Mouse (Mus musculus) gastrocnemius, postnatal 14 days (tissue): Measurements from ENCODE around the gene Phykpl. TPM values are rescaled to one million over a fixed set of nuclear protein-coding genes. Genes with fewer than 3 reads are reported as not detected.

Experiments used
- DNase-seq: peaks from one replicate; pipeline ENCODE4 v3.0.0; 2021; ENCODE audit warnings: mixed read lengths
- intact Hi-C: fragments of 180-260 bp; cut with DNase I; formaldehyde crosslinking; loops from one replicate; pipeline ENCODE4 v1.15.1; 2025; ENCODE audit warnings: low total_unique reads
- long read RNA-seq, 2 experiments: library from polyadenylated mRNA; stranded (forward); transcript quantifications; one replicate each; pipeline ENCODE4 v2.0.0; 2021
- total RNA-seq, 2 experiments: library from RNA; stranded (reverse); gene quantifications; 2 replicates each; pipeline ENCODE4 v1.2.3; 2021

The Phykpl gene
- total RNA-seq: 10 to 100 TPM; 18.1 to 21.5 TPM
- long read RNA-seq, experiment 1, transcript Phykpl-206 (13 exons, 3,116 nt): major isoform, 23 of 31 reads
- long read RNA-seq, experiment 1, partial matches to known transcripts: 4 of 31 reads
- long read RNA-seq, experiment 1, other reads (novel, unspliced or antisense): 2 of 31 reads
- long read RNA-seq, experiment 2, transcript Phykpl-206 (13 exons, 3,116 nt): major isoform, 35 of 42 reads
- long read RNA-seq, experiment 2, partial matches to known transcripts: 2 of 42 reads
- long read RNA-seq, experiment 2, other reads (novel, unspliced or antisense): 5 of 42 reads

DNA sequence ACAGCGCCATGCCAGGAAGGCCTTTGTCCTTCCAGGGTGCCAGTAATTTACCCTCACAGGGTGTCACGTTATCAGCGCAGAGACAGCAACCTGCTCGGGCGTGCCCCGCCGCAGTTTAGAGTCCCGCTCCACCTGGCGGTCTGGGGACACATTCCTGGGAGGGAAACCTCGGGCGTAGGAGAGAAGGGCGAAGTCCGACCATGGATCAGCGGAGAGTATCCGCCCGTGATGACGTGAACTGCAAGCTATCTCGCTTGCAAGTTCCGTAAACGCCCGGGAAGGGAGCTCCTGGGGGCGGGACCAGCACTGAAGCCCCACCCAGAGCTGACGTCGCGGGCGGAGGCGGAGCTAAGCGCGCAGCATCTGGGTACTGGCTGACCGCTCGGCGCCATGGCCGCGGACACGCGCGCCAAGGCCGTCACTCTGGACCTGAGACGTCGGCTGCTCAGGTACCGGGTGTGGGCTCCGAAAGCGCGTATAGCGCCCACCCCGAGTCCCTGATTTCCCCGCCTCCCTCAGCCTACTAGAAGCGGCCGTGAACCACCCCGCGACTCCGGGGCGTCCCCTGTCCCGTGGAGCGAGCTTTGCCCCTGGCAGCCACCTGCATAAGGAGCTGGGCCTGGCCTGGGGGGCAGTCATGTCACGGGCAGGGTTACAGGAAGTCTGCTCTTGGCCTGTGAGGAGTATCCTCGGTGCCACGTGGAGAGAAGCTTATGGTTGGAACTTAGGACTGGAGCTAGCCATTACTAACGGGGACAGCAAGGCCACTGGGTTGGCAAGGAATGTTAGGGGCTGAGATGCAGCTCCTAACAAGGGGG, at the start of gene Phykpl:
TSS of gene Phykpl (plus strand) at position 327 of the 818 bp plus-strand sequence.
- peak; percentile 96 for DNase-seq
- intact Hi-C loops: no loop called here

DNA sequence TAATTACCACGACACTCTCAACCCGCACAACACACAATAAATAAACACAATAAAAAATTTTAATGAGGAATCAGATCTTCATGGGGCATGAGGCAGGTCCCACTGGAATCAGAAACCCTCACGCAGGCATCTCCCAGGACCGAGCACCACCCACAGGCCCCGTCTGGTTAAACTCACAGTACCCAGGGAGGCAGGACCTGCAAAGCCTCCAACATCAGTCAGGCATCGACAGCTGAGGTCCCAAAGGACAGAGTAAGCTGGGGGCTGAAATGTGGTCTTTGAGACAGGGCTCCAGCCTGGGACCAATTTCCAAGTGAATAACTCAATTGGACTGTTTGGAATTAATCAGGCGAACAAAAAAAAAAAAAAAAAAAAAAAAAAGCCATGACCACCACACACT, 46.2 kb upstream of the Phykpl start:
- no peak for DNase-seq
- intact Hi-C loops: loop anchor here (5.0 to 10.0 kb wide), 2 partner anchors 91 to 214 kb away; no protein-coding TSS in a partner anchor

DNA sequence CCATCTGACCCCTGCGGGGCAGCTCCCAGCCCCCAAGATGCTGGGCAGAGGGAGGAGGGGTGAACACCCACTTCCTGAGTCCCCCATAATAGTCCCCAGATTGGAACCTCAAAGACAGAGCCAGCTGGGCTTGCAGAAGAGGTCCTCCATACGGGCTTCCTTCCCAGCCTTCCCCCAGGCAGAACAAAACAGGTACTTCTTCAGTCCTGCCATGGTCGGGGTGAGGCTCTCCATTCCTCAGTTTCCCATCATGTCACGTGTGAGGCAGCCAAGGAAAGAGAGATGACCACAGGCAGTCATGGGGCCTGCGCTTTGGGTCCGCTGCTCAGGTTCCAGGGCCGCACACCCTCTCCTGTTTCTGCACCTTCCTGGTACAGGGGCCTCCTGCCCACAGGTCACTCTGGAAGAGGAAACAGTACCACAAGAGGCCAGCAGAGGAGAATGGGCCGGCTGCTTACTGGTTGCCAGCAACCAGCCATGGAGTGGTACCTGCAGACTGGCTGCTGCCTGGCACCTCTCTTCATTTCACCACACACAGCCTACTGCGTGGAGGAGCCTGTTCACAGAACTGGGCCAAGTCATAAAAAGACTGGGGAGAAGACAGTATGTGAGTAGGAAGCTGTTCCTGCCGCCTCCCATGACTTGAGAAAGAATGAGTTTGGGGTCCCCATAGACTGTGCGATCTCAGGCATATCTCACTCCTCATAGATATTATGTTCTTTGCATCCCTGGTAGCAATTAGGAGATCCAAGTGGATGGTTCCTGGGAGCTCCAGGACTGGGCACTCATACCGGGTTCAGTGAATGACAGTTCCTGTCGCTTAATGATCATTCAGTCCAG, 45.4 kb upstream of the Phykpl start:
- intact Hi-C loops: loop anchor here (5.0 to 10.0 kb wide), 2 partner anchors 92 to 214 kb away; no protein-coding TSS in a partner anchor
- DNase-seq: no peak

DNA sequence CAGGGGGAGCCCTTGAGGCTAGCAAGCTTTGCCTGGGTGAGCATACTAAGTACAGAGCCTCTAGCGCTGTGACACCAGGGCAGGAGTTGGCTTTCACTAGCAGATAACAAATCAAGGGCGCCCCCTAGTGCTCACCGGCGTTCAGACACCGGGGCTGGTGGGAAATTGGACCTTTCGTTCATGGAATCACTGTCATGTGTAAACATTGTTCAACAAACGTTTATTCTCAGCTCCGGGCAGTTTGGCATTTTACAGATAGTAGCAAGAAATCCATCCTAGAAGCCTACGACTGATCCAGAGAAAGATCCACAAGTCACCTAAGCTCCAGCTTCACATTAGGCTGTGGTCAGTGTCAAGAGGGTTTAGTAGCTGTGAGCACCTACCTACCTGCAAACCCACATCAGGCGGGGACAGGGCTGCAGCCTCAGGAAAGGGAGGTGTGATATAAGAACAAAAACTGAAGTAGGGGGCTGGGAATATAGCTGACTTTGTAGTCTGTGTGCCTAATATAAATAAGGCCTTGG, 44.7 kb upstream of the Phykpl start:
- peak; percentile 95 for DNase-seq
- intact Hi-C loops: loop anchor here (5.0 to 10.0 kb wide), 2 partner anchors 93 to 215 kb away; no protein-coding TSS in a partner anchor

DNA sequence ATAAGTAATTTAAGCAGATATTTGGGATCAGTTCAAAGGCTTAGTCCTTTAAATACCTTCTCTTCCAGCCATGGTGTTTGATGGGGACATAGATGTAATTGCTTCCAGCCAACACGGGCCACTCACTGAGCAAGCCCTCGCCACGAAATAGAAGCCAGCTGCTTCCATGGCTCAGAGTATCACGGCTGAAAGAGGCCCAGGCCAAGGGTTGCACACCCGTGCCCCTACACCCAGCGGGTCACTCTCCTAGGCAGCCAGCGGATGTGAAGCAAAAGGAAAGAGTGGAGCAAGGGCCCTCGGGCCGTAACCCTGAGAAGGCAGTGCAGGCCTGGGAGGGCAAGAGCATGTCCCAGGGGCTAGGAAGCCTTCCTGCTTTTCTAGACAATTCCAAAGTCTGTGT, 42.1 kb upstream of the Phykpl start:
- no peak for DNase-seq
- intact Hi-C loops: no loop called here

DNA sequence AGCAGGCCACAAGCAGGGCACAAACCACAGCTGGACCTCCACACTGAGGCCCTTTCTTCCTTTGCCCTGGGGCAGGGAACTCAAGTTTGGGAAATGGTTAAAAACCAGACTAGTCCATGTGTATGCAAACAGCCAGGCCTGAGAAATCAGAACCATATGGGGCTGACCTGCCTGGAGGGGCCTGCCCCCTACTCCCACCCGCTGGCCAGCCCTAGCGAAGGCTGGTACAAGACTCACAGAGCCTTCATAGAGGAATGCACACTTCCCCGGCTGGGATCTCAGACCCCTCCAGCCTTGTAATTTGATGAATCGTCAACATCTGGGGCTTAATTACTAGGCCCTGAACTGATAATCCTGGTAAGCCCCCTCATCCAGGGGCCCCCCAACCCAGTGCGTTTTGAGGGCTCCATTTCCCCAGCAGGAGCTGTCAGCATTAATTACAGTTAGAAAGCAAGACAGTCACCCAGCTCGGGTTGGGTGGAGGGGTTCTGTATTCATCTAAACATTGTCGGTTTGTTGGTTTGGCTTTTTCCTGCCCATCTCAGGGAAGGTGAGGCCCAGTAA, 41.0 kb upstream of the Phykpl start:
- intact Hi-C loops: no loop called here

DNA sequence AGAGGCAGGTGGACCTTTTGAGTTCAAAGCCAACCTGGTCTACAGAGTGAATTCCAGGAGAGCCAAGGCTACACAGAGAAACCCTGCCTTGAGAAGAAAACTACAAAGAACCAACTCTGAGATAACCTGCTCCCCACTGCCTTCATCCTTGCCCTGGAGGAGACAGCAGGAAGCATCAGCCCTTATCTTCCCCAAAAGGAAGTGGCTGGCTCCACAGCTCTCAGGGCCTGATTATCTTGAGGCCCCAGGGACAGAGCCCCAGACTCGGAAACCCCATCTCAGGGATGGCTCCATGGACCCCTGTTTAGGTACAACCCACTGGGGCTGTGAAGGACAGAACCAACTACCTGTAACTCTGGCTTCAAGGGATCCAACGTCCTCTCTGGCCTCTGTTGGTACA, 40.1 kb upstream of the Phykpl start:
- DNase-seq: no peak
- intact Hi-C loops: no loop called here

More for the DNA sequence above, 41.0 kb upstream of the Phykpl start:
- DNase-seq: no peak

DNA sequence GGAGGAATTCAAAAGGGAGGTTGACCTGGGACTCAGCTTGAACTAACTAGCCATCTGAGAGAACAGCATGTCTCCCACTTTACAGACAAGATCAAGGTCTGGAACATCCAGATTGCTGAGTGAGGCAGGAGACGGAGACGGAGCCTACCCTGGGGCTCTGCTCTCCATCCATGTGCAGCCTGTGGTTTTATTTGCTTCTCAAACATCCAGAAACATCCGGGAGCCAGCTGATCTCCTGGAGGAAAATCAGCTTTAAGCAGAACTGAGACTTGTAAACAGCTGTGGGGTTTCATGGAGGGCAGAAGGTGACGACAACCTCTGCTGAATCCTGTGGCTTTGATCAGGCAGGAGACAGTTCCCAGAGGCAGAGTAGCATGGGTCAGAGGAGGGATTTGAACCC, 38.7 kb upstream of the Phykpl start:
- intact Hi-C loops: no loop called here
- no peak for DNase-seq

DNA sequence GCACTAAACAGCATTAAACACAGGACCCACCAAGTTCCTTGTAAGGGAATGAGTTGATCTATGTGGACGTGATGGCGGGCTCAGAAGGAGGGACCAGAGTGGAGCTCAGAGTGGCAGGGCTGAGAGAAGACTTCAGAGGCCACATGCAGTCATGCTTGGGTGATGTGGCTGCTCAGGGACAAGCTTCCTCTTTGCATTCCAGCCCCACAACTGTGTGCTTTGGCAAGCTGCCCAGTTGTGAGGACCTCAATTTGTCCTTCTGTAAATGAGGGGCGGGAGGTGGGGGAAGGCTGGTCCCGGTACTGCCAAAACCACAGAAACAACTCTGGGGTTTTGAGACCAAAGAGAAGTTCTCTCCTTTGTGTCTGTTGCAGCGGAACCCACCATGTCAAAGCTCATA, 33.3 kb upstream of the Phykpl start:
- no peak for DNase-seq
- intact Hi-C loops: no loop called here

DNA sequence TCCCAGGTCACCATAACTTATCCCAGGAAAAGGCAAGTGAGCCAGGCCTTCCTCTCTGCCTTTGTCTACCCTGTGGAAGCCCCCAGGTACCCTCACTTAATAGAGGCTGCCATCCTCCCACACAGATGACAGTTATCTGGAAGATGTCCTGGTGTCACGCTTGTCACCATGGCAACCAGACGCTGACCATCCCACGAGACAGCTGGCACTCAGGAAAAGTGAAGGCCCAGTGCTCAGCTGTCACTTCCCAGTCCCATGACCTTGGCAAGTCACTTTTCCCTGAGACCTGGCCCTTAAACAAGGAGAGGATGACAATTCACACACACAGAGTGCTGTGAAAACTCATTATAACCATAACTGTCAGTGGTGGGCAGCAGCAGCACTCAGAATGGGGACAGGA, 32.5 kb upstream of the Phykpl start:
- intact Hi-C loops: no loop called here
- DNase-seq: no peak

DNA sequence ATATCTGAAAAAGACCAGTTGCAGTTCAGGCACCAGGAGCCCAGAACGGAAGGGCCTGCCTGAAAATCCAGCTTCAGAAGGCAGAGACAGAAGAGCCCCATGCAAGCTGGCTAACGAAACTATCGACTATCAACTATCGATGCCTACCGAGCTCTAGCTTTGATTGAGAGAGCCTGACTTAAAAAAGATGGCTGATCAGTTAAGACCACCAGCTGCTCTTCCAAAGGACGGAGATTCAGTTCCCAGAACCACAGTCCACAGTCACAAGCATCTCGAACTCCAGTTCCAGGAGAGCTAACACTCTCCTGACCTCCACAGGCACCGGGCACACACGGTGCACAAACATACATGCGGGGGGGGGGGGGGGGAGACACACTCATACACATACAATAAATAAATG, 30.0 kb upstream of the Phykpl start:
- DNase-seq: no peak
- intact Hi-C loops: no loop called here

DNA sequence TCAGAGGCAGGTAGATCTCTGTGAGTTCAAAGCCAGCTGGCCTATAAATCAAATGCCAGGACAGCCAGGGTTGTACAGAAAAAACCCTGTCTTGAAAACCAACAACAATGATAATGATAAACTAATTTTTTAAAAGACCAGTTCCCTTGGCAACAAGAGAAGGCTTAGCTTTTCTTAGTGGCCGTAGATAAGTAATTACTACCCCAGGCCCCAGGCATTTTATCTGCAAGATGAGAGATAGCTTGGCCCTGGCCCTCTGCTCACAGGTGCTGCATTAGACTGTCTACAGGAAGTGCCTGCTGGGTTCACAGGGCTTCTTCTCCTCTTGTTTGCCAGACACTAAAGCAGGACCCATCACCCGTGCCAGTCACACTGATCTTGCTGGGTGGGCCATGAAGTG, 29.5 kb upstream of the Phykpl start:
- DNase-seq: no peak
- intact Hi-C loops: no loop called here

DNA sequence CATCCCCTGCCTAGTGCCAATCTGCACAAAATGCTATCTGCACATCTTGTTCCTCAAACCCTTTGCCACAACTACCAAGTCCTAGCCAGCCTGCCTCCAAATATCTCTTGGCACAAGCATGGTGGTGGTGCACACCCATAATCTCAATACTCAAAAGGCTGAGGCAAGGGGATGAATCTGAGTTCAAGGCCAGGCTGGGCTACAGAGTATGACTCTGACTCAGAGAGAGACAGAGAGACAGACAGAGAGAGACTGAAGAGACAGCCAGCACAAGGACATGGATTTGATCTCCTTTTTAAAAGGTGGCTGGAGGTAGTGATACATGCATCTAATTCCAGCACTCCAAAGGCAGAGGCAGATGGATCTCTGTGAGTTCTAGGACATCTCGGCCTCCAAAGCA, 21.3 kb upstream of the Phykpl start:
- no peak for DNase-seq
- intact Hi-C loops: no loop called here

DNA sequence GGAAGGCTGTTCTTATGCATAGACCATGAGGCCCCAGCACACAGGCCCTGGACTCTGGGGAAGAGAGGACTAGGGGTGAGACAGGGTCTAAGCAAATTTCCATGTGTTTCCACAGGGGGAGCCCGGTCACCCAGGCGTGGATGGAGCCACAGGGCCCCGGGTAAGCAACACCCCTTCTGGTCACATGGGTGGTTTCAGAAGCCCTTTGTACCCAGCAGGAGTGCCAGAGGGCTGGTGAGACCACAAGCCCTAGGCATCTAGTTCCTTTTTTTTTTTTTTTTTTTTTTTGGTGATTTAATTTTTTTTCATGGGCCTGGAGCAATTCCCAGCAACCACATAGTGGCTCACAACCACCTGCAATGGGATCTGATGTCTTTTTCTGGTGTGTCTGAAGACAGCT, 19.5 kb upstream of the Phykpl start:
- intact Hi-C loops: no loop called here
- DNase-seq: no peak

DNA sequence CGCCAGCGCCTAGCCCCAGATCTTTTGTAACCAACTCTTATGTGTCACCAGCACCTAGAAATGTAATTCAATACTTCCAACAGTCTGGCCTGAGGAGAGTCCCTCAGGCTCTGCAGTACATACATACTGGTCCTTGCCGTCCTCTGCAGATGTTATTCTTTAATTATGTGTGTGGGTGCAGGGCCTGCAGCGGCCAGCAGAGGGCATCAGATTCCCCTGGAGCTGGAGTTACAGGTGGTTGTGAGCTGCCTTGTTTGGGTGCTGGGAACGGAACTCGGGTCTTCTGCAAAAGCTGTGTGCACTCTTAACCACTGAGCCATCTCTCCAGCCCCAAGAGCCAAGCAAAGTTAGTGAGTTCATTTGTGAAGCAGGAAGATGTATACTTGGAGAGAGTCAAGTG, 18.6 kb upstream of the Phykpl start:
- intact Hi-C loops: no loop called here
- no peak for DNase-seq

DNA sequence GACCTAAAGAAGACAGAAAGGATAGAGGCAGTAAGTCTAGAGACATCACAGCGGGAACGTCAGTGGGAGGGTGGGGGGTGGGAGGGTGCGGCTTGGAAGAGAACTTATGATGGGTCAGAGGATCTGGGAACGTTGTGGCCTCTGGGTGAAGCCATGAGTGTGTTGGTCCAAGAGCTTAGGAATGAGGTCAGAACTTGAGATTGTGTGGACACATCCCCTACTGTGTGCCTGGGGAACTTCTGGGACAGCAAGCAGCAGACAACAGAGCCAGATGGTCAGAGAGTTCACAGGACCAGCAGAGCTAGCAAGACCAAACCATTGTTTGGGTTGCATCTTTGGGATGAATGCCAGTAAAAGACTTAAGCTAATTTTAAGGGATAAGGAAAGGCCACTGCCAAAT, 15.8 kb upstream of the Phykpl start:
- no peak for DNase-seq

DNA sequence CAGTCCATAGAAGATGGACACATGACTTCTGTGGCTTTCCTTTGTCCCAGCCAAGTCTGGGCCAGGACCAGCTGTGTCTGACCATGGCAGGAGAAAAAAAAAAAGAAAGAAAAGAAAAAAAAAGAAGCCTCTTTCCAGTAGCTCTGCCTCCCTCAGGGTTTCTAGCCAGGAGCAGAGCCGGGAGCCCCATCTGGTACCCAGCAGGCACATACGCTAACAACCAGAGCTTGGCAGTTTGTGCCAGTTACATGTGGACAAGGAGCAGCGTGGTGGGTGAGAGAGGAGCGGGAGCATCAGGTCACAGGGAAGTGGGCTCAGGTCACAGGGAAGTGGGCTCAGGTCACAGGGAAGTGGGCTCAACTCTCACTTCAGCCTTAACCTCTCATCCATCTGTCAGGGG, 8.1 kb upstream of the Phykpl start:
- DNase-seq: no peak
- intact Hi-C loops: no loop called here

More for the DNA sequence above, 15.8 kb upstream of the Phykpl start:
- intact Hi-C loops: no loop called here

DNA sequence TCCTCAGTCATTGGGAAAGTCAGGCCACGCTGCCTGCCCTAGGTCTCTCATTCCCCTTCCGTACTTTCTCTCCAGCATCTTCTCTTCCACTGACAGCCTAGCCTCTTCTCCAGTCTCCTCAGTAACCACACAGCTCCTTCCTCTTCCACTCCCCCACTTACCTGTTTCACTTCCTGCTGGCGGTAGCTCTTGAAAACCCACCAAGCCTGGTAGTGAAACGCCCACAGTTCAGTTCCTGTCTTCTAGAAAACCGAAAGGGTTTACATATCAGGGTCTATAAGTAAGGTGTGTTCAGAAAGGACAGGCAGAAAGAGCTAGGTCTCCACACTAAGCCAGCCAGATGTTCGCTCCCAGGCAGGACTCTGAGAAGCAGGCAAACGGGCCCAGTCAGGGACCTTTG, 7.0 kb upstream of the Phykpl start:
- intact Hi-C loops: no loop called here
- no peak for DNase-seq

DNA sequence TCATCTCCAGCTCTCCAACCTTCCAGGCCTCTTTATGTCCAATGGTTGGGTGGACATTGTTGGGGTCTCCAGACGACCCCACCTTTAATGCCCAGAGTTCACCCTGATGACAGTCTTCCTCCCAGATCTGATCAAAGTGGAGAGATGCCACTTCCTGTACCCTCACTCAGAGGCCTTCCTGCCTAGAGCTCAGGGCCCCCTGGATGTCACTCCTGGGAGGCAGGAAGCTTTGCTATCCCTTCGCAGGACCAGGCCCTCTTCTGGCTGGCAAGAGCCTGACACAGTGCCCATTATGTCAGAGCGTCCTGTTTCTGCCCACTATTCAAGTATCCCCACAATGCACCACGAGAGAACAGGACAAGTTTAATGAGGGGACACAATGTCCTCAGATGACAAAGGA, 5.5 kb upstream of the Phykpl start:
- no peak for DNase-seq
- intact Hi-C loops: no loop called here

DNA sequence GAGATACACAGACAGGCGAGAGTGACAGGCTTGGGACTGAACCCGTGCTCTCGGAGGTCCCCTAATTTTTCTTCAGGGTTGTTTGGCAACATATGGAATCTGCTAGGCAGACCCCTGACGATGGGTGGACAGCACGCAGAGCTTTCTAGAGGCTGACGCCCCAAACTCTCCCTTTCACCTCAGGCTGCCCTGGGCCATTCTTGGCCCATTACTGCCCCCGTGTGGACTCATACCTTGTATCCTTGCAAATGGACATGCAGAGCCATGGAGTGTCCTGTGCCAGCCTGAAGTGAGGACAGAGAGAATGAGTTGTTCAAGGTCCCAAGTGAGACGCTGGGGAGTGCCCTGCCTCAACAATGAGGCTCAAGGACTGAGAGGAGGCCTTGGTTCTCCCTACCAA, 1.8 kb upstream of the Phykpl start:
- DNase-seq: peak; percentile 76
- intact Hi-C loops: no loop called here
